Mouse (Mus musculus) G1E (cell line): ENCODE data around the gene Sgpl1. TPM values are rescaled to one million over a fixed set of nuclear protein-coding genes. Genes with fewer than 3 reads are reported as not detected.

Source experiments
- ATAC-seq: 2 replicates; pipeline ENCODE4 v1.8.0; 2016; ENCODE audit warnings: mild to moderate bottlenecking; ENCODE audit not compliant: insufficient number of reproducible peaks, poor library complexity, low FRiP score, severe bottlenecking; ENCODE audit errors: extremely low read depth
- DNase-seq: peaks from one replicate; pipeline ENCODE4 v3.0.0; 2012; ENCODE audit warnings: low spot score
- H3K27me3 ChIP-seq: 2 replicates; pipeline ENCODE4 v1.6.1; 2012; ENCODE audit warnings: mild to moderate bottlenecking, low read length, inconsistent platforms; ENCODE audit not compliant: insufficient read depth
- H3K36me3 ChIP-seq: replicated peaks from 2 replicates; pipeline ENCODE3; 2012; ENCODE audit warnings: mild to moderate bottlenecking, inconsistent platforms
- H3K4me1 ChIP-seq: 2 replicates; pipeline ENCODE4 v1.6.1; 2012; ENCODE audit warnings: low read depth, low read length, inconsistent platforms, mixed read lengths; ENCODE audit not compliant: insufficient read depth
- H3K4me3 ChIP-seq: 2 replicates; pipeline ENCODE4 v1.5.1; 2012; ENCODE audit warnings: low read depth, mild to moderate bottlenecking, inconsistent platforms, low read length, moderate library complexity, mixed read lengths
- H3K9me3 ChIP-seq: replicated peaks from 2 replicates; pipeline ENCODE4 v1.6.1; 2012; ENCODE audit warnings: inconsistent platforms
- CTCF ChIP-seq: IDR thresholded peaks from 2 replicates; pipeline ENCODE4 v1.5.1; 2012; ENCODE audit warnings: low read depth, low read length, inconsistent platforms, mixed read lengths
- GATA1 ChIP-seq: IDR thresholded peaks from 2 replicates; pipeline ENCODE4 v1.6.1; 2012; ENCODE audit warnings: borderline replicate concordance, low read length, inconsistent platforms, mixed read lengths
- GATA2 ChIP-seq: IDR thresholded peaks from 2 replicates; pipeline ENCODE4 v1.6.1; 2012; ENCODE audit warnings: low read depth, low read length, inconsistent platforms, borderline replicate concordance
- POLR2AphosphoS5 ChIP-seq: IDR thresholded peaks from 2 replicates; pipeline ENCODE4 v1.6.1; 2012; ENCODE audit warnings: low read depth, low read length, inconsistent platforms; ENCODE audit not compliant: insufficient replicate concordance
- TAL1 ChIP-seq: conservative IDR thresholded peaks from 2 replicates; pipeline ENCODE4 v1.6.1; 2012; ENCODE audit warnings: low read depth, low read length, inconsistent platforms, mixed read lengths
- polyA plus RNA-seq: library from polyadenylated mRNA; stranded (reverse); fragments of >175 nt; gene quantifications from 2 replicates; pipeline ENCODE4 v1.2.3, GENCODE M21; 2012
- total RNA-seq, 2 experiments: library from RNA; stranded (forward) in 1 of 2; stranded (reverse) in 1 of 2; fragments of 200-1000 nt in 1 of 2; fragments of >200 nt in 1 of 2; fragmentation: Nextera tagmentation in 1 of 2; gene quantifications; 2 replicates each; pipeline ENCODE4 v1.2.3; 2014 to 2017

Gene Sgpl1
- total and polyA plus RNA-seq, 3 experiments, result 0.22 TPM; not detected in 2

GRCm38 (mm10) chr10:61103564-61104114 lies 43.9 kb downstream of the Sgpl1 start:
- no peak overlapping the region for H3K4me3 ChIP-seq
- DNase-seq, result no peak
- no peaks in the 10 kb centered on the region for H3K36me3 ChIP-seq
- H3K9me3 ChIP-seq, result peaks cover 25% of the 10 kb centered on the region
- ATAC-seq, result no peak
- no peaks in the 10 kb centered on the region for H3K4me1 ChIP-seq
- no peak for TF ChIP-seq GATA1
- H3K27me3 ChIP-seq, result no peaks in the 10 kb centered on the region

GRCm38 (mm10) chr10:61091866-61092265 lies 55.6 kb downstream of the Sgpl1 start:
- Histone ChIP-seq H3K9me3 (peaks cover 38% of the 10 kb centered on the region), H3K4me1 (no peaks in the 10 kb centered on the region), H3K36me3 (no peaks in the 10 kb centered on the region), H3K4me3 (no peak overlapping the region), H3K27me3 (no peaks in the 10 kb centered on the region)
- ATAC-seq, result no peak
- TF ChIP-seq CTCF, result no peak
- no peak for TF ChIP-seq POLR2AphosphoS5
- no peak for TF ChIP-seq GATA1
- no peak for TF ChIP-seq TAL1
- no peak for TF ChIP-seq GATA2
- no peak for DNase-seq

GRCm38 (mm10) chr10:61089170-61090142 lies 58.0 kb downstream of the Sgpl1 start, which contains the start of gene Pcbd1:
TSS of gene Pcbd1 (plus strand) at chr10:61089331.
- H3K4me1 ChIP-seq, result no peaks in the 10 kb centered on the region
- H3K9me3 ChIP-seq, result peaks cover 30% of the 10 kb centered on the region
- H3K27me3 ChIP-seq, result no peaks in the 10 kb centered on the region
- TF ChIP-seq CTCF (no peak), TAL1 (no peak), GATA2 (no peak), GATA1 (no peak)
- DNase-seq (no peak), ATAC-seq (no peak)
- H3K4me3 ChIP-seq, result no peak within 1 kb of the TSS
- no peaks in the 10 kb centered on the region for H3K36me3 ChIP-seq

GRCm38 (mm10) chr10:61088468-61088867 lies 59.0 kb downstream of the Sgpl1 start:
- no peak for DNase-seq
- Histone ChIP-seq H3K27me3 (no peaks in the 10 kb centered on the region), H3K4me3 (no peak overlapping the region), H3K36me3 (no peaks in the 10 kb centered on the region), H3K4me1 (no peaks in the 10 kb centered on the region), H3K9me3 (peaks cover 31% of the 10 kb centered on the region)
- no peak for ATAC-seq
- TF ChIP-seq GATA2 (no peak), CTCF (no peak), TAL1 (no peak), GATA1 (no peak), POLR2AphosphoS5 (no peak)

GRCm38 (mm10) chr10:61086502-61086901 lies 61.0 kb downstream of the Sgpl1 start:
- H3K9me3 ChIP-seq, result peaks cover 28% of the 10 kb centered on the region
- H3K4me1 ChIP-seq, result no peaks in the 10 kb centered on the region
- no peak for TF ChIP-seq POLR2AphosphoS5
- TF ChIP-seq GATA1, result no peak
- no peak for TF ChIP-seq CTCF
- no peak for TF ChIP-seq TAL1
- TF ChIP-seq GATA2, result no peak
- H3K4me3 ChIP-seq, result no peak overlapping the region
- DNase-seq (no peak), ATAC-seq (no peak)
- H3K27me3 ChIP-seq, result no peaks in the 10 kb centered on the region
- H3K36me3 ChIP-seq, result no peaks in the 10 kb centered on the region

DNA sequence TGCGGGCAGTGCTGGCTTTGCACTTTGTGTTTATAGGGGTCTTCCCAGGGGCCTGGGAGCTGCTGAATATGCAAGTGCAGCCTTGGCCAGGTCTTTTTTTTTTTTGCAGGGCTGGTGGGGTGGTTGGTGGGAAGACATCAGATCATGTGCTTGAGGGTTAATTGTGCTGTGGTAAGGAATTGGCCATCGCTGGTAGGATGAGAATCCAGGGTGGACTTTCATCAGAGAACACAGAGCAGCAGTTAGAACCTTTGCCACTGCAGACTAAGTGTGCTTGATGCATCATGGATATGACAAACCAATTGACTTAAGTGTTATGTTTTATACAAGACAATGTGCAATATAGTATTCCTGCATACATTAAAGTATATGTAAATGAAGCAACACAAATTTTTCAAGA lies 62.1 kb downstream of the Sgpl1 start:
- H3K4me1 ChIP-seq, result no peaks in the 10 kb centered on the region
- ATAC-seq, result no peak
- no peak for DNase-seq
- H3K27me3 ChIP-seq, result no peaks in the 10 kb centered on the region
- peaks cover 26% of the 10 kb centered on the region for H3K9me3 ChIP-seq
- no peaks in the 10 kb centered on the region for H3K36me3 ChIP-seq
- TF ChIP-seq GATA1 (no peak), CTCF (no peak), GATA2 (no peak), POLR2AphosphoS5 (no peak), TAL1 (no peak)
- no peak overlapping the region for H3K4me3 ChIP-seq

DNA sequence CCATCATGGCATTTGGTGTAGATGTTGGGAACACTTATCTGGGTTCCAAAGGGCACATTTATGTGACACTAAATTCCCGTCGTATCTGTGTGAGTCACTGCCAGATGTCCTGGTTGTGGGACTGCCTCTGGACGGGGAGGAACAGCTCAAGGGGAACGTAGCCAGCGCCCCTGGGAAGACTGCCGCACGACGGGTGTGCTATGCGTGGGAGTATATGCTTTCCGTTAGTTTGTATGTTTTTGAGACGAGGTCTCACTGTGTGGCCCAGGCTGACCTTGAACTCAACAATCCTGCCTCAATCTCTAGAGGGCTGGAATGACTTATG lies 66.6 kb downstream of the Sgpl1 start:
- DNase-seq (no peak), ATAC-seq (no peak)
- Histone ChIP-seq H3K9me3 (peaks cover 19% of the 10 kb centered on the region), H3K27me3 (no peaks in the 10 kb centered on the region), H3K4me1 (no peaks in the 10 kb centered on the region), H3K4me3 (no peak overlapping the region), H3K36me3 (no peaks in the 10 kb centered on the region)
- TF ChIP-seq CTCF (no peak), GATA2 (no peak), GATA1 (no peak), TAL1 (no peak), POLR2AphosphoS5 (no peak)
